Mouse (Mus musculus): ENCODE measurements at regions not wholly inside any gene's neighbourhood (a gene's known extent, or its start where the extent isn't known, plus 50 kb on each side); places are given as distances from the start of the nearest gene placed in this dataset.

GRCm38 (mm10) chr11:112839721-112840494 is 57.9 kb downstream of the Sox9 start:
- no peak for DNase-seq

- DNase-seq, result no peak
These were observed 58.4 kb downstream of the Sox9 start for GRCm38 (mm10) chr11:112840495-112840828.

- DNase-seq, result no peak
These were observed 62.4 kb downstream of the Sox9 start for GRCm38 (mm10) chr11:112844258-112844901.

- DNase-seq, result no peak
These were observed 65.1 kb downstream of the Sox9 start for GRCm38 (mm10) chr11:112847146-112847545.

GRCm38 (mm10) chr11:112847851-112848250 is 65.8 kb downstream of the Sox9 start:
- DNase-seq, result no peak

DNA sequence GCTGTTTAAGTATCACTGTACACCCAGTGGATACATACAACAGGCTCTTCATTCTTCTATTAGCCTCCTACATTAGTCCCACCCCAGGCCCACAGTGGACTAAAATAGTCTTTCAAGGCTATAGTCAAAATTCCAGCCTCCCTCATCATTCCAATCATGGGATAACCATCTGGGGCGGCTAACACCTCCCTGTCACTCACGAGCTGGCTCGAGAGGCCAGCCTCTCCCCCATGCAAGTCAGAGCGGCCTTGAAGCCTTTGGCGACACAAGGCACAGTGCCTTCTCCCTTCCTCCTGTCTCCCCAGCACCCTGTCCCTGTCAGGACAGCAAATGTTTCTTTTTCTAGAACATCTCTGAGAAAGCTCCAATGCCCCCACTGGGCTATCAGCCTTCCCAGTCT is 68.0 kb downstream of the Sox9 start:
- no peak for DNase-seq

DNA sequence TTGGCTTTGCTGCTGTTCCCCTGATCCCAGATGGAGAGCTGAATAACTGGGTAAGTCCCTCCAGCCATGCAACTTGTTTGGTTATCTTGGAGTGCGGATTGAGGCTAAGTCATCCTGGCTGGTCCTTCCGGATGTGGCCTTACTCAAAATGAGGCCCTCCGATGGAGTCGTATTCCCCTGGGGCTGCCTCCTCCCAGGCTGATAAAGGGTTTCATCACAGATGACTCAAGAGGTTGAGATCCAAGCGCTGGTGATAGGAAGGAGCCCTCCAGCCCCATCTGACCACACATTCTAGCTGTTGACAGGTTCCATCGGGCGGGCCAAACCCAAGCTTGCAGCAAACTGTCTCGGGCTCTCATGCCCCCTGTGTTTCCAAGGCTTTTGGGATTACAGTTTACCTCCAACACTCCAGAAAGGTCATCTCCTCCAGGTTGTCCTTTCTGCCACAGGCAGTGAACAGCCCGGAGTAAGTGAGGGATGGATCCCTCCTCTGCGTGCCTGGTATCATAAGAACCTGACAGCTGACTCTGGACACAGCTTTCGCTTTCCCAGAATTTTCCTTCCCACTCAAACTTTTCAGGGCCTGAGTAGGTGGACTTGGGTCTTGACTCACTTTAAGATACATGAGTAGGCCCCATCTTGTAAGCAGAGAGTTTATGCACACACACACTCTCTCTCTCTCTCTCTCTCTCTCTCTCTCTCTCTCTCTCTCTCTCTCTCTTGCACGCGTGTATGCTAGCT is 68.7 kb downstream of the Sox9 start:
- no peak for DNase-seq

GRCm38 (mm10) chr11:112851321-112851720 is 69.3 kb downstream of the Sox9 start:
- no peak for DNase-seq

- DNase-seq, result no peak
These were observed 74.0 kb downstream of the Sox9 start for GRCm38 (mm10) chr11:112855975-112856374.

DNA sequence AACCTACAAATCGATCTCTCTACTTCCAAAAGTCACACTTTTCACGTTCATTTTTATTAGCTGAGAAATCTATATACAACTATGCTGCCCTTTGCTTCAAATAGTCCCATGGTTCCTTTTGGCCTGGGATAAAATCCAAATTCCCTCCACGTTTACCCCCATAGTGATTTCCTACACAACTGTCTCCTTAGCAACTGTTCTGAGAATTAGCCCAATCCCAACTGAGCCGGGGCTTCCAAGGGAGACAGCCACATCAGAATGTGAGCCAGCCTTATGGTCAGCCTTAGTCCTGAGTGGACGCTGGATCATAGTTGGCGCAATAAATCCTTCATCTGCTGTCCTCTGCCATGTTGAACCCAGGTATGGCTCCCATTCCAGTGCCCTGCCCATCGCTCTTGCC is 77.3 kb downstream of the Sox9 start:
- DNase-seq, result no peak

DNA sequence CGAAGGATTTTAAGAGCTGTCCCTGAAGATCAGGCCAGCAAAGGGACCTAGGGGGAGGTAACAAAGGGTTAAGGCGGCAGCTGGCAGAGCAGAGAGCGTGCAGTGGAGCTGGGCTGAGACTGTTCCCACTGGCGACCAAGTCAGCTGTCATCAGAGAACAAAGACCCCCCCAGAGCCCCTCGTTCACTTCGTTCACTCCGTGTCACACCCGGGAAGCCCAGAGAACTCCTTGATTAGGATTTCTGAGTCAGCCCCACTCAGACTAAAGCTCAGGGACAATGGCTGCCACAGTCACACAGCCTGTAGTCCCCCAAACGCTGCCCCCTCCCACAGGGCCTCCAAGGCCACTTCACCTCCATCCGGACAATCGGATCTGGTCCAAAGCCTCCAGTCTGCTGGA is 78.8 kb downstream of the Sox9 start:
- no peak for DNase-seq

GRCm38 (mm10) chr11:112861233-112861632 is 79.2 kb downstream of the Sox9 start:
- DNase-seq, result no peak

DNA sequence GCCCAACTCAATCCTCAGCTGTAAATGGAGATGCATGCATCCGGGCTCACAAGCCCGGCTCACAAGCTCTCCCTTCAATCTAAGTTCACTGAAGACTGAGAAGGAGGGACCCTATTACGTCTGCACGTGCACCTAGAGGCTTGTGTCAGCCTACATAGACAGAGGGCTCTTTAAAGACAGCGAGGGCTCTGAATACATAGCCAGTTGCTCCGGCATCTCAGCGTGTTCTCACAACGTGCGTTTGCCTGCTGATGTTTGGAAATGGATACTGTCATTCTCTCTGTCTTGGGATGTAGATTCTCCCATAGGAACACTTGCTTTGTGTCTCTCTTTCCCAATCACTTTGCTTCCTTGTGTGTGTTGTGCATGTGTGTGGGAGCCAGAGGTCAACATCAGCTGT is 83.8 kb downstream of the Sox9 start:
- no peak for DNase-seq

DNA sequence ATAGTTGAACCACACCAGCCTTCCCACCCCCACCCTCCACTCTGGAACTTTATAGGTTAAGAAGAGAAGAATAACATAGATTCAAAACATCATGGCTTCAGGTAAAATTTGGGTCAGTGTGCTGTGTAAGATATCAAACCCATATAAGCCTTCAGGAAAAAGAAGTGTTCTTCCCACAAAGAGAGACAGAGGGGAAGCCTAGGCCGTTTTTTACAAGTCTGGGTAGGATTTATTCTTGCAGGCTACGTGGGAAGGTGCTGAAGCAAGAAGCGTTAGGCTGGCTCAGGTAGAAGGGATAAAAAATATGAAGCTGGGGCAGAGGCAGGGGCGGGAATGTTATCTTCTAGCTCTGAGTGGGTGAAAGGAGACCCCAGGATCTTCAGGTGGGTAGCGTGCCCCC is 87.5 kb downstream of the Sox9 start:
- no peak for DNase-seq

DNA sequence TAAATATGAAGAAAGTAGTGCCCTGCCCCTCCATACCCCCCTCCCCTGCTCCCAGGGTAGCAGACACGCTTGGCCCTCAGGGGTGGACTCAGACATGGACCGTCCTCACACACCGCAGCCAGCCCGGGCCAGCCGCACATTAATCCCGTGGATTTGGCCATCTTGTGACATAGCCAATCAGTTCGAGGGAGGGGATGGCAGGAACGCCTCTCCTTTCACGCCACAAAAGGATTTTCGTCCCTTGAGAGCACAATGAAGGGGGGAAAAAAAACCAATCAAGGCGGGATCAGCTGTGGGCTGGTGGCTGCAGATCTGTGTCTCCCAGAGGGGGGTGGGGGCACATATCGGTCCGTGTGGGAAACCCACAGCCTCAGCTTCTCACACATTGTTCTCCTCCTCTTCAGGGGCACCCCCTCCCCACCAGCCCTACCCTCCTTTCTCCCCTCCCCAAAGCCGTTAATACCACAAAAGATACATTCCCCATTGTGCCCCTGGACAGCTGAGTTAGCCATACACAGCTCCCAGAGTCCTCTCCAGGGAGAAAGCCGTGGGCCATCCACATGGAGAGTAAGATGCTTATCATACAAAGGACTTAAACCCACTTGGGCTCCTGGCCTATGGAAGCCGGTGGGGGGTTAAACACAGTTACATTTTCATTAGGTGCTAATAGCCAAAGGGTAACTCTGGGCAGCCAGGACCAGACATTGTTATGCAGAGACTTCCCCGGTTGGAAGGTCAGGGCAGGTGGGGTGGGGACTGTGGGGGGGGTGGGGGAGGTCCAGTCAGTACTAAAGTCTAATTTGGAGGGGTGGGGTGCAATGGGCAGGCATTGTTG is 88.4 kb downstream of the Sox9 start:
- DNase-seq, result no peak

- no peak for DNase-seq
These were observed 90.8 kb downstream of the Sox9 start for GRCm38 (mm10) chr11:112872677-112873367.

DNA sequence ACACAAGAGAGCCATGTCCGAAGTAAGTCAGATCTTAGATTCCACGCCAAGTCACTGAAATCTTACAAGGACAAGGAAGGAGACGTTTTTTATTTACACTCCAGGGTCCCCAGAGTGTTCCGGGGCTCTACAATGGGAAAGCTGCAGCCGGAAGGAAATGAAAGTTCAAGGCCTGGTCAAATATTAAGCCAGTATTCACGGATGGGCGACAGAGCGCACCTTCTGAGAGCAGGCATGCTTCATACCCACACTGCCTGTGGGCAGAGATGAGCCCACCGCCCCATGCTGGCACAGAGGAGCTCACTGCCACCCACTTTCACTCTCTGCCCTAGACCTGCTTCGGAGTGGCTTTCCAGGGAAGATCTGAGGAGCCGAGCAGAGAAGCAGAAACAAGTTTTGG is 92.2 kb downstream of the Sox9 start:
- no peak for DNase-seq

DNA sequence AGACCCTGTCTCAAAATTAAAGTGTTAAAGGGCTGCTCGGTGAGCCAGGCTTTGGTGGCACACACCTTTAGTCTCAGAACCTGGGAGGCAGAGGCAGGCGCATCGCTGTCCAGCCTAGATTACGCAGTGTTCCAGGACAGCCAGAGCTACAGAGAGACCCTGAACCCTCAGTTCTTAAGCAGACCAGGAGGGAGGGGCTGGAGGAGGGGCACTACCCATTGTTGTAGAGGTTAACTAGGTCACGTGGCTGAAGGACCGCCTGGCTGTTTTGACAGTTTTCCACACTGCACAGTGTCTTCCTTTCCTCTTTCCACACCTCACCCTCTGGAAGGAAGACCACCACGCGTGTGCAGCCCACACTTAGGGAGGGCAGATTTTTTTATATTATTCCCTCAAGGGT is 94.2 kb downstream of the Sox9 start:
- no peak for DNase-seq

DNA sequence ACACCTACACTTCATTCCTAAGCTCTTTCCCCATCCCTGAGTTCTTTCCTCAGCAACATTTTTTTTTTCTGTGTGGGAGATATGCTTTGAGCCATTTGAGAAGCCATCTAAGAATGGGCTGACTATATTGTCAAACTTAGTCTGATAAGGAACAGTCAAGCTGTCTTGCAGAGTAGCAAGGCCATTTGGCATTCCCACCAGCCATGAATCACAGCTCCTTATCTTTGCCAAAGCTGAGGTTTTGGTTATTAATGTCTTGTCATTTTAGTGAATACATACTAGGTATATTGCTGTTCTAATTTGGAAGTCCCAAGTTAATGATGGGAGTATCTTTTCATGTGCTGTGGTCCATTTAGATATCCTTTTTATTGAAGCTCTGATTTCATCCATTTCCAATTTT is 96.4 kb downstream of the Sox9 start:
- no peak for DNase-seq

GRCm38 (mm10) chr11:112880736-112881135 is 98.7 kb downstream of the Sox9 start:
- no peak for DNase-seq

GRCm38 (mm10) chr11:112885336-112885940 is 103.4 kb downstream of the Sox9 start:
- DNase-seq, result no peak

DNA sequence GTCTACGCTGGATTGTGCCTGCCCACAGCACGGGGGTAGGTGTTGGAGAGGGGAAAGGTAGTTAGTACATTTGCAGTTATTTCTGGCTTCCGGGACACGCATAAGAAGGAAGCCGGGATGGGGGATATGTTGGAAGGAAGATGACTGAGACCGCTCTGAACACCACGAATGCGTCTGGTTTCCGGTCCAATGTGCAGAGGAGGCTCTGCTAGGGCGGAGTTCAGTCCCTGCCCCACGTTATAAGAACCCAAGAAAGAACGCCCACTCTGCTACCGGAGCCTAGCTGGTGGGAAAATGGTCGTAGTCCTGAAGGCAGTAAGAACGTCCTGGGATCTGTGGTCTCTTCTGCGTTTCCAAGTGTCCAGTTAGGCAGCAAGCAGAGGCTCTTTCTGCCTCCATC is 104.1 kb downstream of the Sox9 start:
- no peak for DNase-seq

Measured in thymus, postnatal 14 days (tissue).